Mouse (Mus musculus): Measurements from ENCODE around the gene Lrmp.

DNA sequence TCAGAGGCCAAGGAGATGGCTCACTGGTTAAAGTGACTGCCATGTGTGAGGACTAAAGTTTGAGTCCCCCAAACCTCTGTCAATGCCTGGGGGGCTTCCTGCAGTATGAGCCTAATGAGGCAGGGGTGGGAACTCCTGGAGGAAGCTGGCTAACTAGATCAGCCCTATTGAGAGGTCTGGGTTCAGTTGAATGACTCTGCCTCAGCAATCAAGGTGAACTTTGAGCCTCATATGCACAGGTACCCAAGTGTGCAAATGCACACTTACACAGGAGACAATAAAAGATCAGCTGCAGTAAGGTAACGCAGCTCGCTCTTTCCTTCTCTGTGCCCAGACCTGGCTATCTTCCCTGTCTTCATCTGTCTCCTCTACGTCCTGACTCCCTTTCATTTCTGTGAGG, 77.6 kb downstream of the Lrmp start:
- no peak for TF ChIP-seq TCF12 (IDR thresholded peaks at IDR 0.05; ENCODE audit: insufficient read depth, poor library complexity, severe bottlenecking)
- no peak for TF ChIP-seq POLR2A (IDR thresholded peaks at IDR 0.05; ENCODE audit: insufficient read length, low read depth)
- no peak for TF ChIP-seq CEBPB (IDR thresholded peaks at IDR 0.05; ENCODE audit: insufficient read depth, poor library complexity, severe bottlenecking)
- TF ChIP-seq E2F4 (IDR thresholded peaks at IDR 0.05; ENCODE audit: insufficient read depth) = no peak
- TF ChIP-seq POLR2AphosphoS2 (IDR thresholded peaks at IDR 0.05; ENCODE audit: insufficient read length, low read depth) = no peak
- no peak for TF ChIP-seq USF1 (IDR thresholded peaks at IDR 0.05; ENCODE audit: low read depth)
- no peak for TF ChIP-seq SRF (IDR thresholded peaks at IDR 0.05; ENCODE audit: control insufficient read depth, insufficient read length, low read depth)
- TF ChIP-seq MAX (IDR thresholded peaks at IDR 0.05; ENCODE audit: low read depth) = no peak
- no peak for TF ChIP-seq MYOD1 (IDR thresholded peaks at IDR 0.05; ENCODE audit: control insufficient read depth in 1 of 3, insufficient read length in 2 of 3, low read depth in 2 of 3)
- no peak for TF ChIP-seq TCF3 (IDR thresholded peaks at IDR 0.05; ENCODE audit: insufficient read length, low read depth)
